22 mouse cellular contexts compared by ENCODE assay signal in the genomic region with DNA sequence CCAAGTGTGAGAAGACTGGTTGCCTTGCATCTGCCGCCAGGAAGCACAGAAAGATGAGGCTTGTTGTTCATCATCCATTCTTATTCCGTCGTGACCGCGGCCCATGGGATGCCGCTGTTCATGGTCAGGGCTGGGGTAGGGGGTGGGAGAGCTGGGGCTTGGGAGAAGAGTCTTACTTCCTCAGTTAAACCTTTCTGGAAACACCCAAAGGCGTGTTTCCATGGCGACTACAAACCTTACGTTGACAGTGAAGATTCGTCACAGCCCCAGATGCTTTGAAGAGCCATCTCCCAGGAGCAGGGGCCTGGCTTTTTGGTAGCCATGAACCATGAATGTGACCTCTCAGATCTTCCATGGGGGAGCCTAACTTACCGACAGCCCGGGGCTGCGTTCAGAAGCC.
"Had no signal": no experiment of that assay in that cellular context is flagged by ENCODE, and none has a peak within 500 bp of the region (broad histone marks: within the 10 kb centered on the region; RNA-seq: fewer than 3 reads in every experiment).

No protein-coding gene starts in this region.

- H3K4me1 ChIP-seq: limb, embryonic 12.5 days; megakaryocyte, embryonic 14.5 days; stomach, embryonic 15.5 days had no signal

- DNase-seq: kidney, adult 9 months; kidney, postnatal 14 days; kidney, postnatal 4 days; left cerebral cortex, postnatal 4 days; liver, postnatal 0 days; lung, embryonic 14.5 days; right cerebral cortex, adult 18-20 months; right cerebral cortex, postnatal 25 days; spleen, adult 18-20 months; thymus, adult 18-20 months; thymus, postnatal 4 days had no signal

- H3K27ac ChIP-seq: limb, embryonic 12.5 days; limb, embryonic 15.5 days; liver, embryonic 14.5 days; macrophage; midbrain, embryonic 10.5 days; midbrain, embryonic 13.5 days; neural tube, embryonic 12.5 days; stomach, embryonic 15.5 days had no signal

- ATAC-seq: liver, postnatal 0 days; lung, postnatal 0 days had no signal

- H3K4me3 ChIP-seq: limb, embryonic 12.5 days; limb, embryonic 15.5 days; megakaryocyte, embryonic 14.5 days; midbrain, embryonic 10.5 days; midbrain, embryonic 13.5 days; neural tube, embryonic 12.5 days; neural tube, embryonic 15.5 days; stomach, embryonic 15.5 days had no signal

- H3K27me3 ChIP-seq: limb, embryonic 12.5 days; limb, embryonic 15.5 days; megakaryocyte, embryonic 14.5 days; midbrain, embryonic 13.5 days; neural tube, embryonic 12.5 days; neural tube, embryonic 15.5 days; stomach, embryonic 15.5 days had no signal
